Mouse (Mus musculus): ENCODE measurements around the gene Nxn.

DNA sequence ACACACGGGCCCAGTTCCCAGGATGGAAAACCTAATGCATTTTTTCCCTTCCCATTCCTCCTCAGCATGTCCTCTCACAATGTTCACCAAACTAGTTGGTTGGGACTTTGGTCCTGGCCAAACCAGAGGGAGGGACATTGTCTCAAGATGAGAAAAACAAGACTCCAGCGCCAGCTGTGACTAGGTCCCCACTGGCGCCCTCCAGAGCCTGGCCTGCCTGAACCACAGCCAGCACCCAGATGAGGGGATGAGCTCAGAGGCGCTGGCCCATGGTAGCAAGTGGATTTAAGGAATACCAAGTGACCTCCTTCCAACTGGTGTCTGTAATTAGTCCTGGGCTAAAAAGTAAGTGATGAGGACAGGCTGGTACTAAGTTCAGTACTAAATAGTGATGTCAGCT is 22.0 kb upstream of the Nxn start:
- TF ChIP-seq GATA1 (IDR thresholded peaks at IDR 0.05; ENCODE audit: borderline replicate concordance, low read length) (no peak), CTCF (IDR thresholded peaks at IDR 0.05; ENCODE audit: low read depth, low read length) (no peak), POLR2AphosphoS5 (IDR thresholded peaks at IDR 0.05; ENCODE audit: insufficient replicate concordance, low read depth, low read length) (no peak)
